Mouse (Mus musculus) embryonic facial prominence, embryonic 14.5 days (tissue): ENCODE data around the gene Rnf212b. TPM values are rescaled to one million over a fixed set of nuclear protein-coding genes. Genes with fewer than 3 reads are reported as not detected.

Experiments used
- ATAC-seq: fragments of 200-750 bp; cut with Nextera tagmentation; 2 replicates; pipeline ENCODE4 v1.8.0; 2017; ENCODE audit warnings: low read depth, moderate number of reproducible peaks, moderate TSS enrichment
- DNase-seq: peaks from one replicate; pipeline ENCODE4 v3.0.0-alpha.2; 2015; ENCODE audit warnings: low spot score
- H3K27ac ChIP-seq: fragments of 300-500 bp; sonication (generic); replicated peaks from 2 replicates; pipeline ENCODE4 v1.5.1; 2014; ENCODE audit warnings: low read depth, mild to moderate bottlenecking, low read length, moderate library complexity
- H3K27me3 ChIP-seq: fragments of 300-500 bp; sonication (generic); replicated peaks from 2 replicates; pipeline ENCODE4 v1.6.1; 2014; ENCODE audit warnings: low read length; ENCODE audit not compliant: control insufficient read depth, insufficient read depth
- H3K36me3 ChIP-seq: fragments of 300-500 bp; sonication (generic); 2 replicates; pipeline ENCODE4 v1.6.1; 2014; ENCODE audit warnings: low read length, mixed read lengths; ENCODE audit not compliant: control insufficient read depth, insufficient read depth
- H3K4me1 ChIP-seq: fragments of 300-500 bp; sonication (generic); 2 replicates; pipeline ENCODE4 v1.6.1; 2014; ENCODE audit warnings: antibody characterized with exemption, low read length; ENCODE audit not compliant: control insufficient read depth, insufficient read depth
- H3K4me2 ChIP-seq: fragments of 300-500 bp; sonication (generic); 2 replicates; pipeline ENCODE4 v1.6.1; 2014; ENCODE audit warnings: low read depth, mild to moderate bottlenecking, low read length, moderate library complexity, mixed read lengths
- H3K4me3 ChIP-seq: fragments of 300-500 bp; sonication (generic); 2 replicates; pipeline ENCODE4 v1.5.1; 2014; ENCODE audit warnings: low read depth, mild to moderate bottlenecking, low read length
- H3K9ac ChIP-seq: fragments of 300-500 bp; sonication (generic); 2 replicates; pipeline ENCODE4 v1.6.1; 2014; ENCODE audit warnings: low read depth, mild to moderate bottlenecking, low read length, moderate library complexity, mixed read lengths
- H3K9me3 ChIP-seq: fragments of 300-500 bp; sonication (generic); 2 replicates; pipeline ENCODE4 v1.6.1; 2016; ENCODE audit warnings: low read length; ENCODE audit not compliant: control insufficient read depth
- WGBS: fragments of 180-500 bp; shearing (Covaris S2); extraction: QIAGEN DNeasy Blood & Tissue Kit; methylation state at CpG from one replicate; pipeline ENCODE4 v1.1.7; 2014; 5-methylcytosine and 5-hydroxymethylcytosine counted together
- polyA plus RNA-seq: library from polyadenylated mRNA; unstranded; fragments of >200 nt; fragmentation: Nextera tagmentation; extraction: Ambion mirVana; gene quantifications from 2 replicates; pipeline ENCODE4 v1.2.1, GENCODE M21; 2014

Rnf212b gene
- polyA plus RNA-seq, 1 experiment from 2014 or later = not detected

GRCm38 (mm10) chr14:54780084-54780483 is 33.9 kb upstream of the Rnf212b start:
- no peak overlapping the region for H3K9ac ChIP-seq
- H3K9me3 ChIP-seq = no peaks in the 10 kb centered on the region
- ATAC-seq (no peak), DNase-seq (no peak)
- H3K27ac ChIP-seq = no peak overlapping the region
- H3K4me1 ChIP-seq = no peaks in the 10 kb centered on the region
- peaks cover 30% of the 10 kb centered on the region for H3K27me3 ChIP-seq
- H3K36me3 ChIP-seq = no peaks in the 10 kb centered on the region
- 0 out of 2 replicates have a peak overlapping the region, but pooled peaks have one; percentile 0 for H3K4me3 ChIP-seq
- H3K4me2 ChIP-seq = 0 out of 2 replicates have a peak overlapping the region, but pooled peaks have one; percentile 10
- 77% methylated on average over 9 of the region's 9 CpGs for WGBS

GRCm38 (mm10) chr14:54780836-54781609 is 32.9 kb upstream of the Rnf212b start:
- Histone ChIP-seq H3K27me3 (peaks cover 30% of the 10 kb centered on the region), H3K9ac (peak overlapping the region; percentile 46), H3K4me2 (peak overlapping the region; percentile 84), H3K27ac (no peak overlapping the region), H3K9me3 (no peaks in the 10 kb centered on the region), H3K4me3 (peak overlapping the region; percentile 45), H3K4me1 (no peaks in the 10 kb centered on the region), H3K36me3 (no peaks in the 10 kb centered on the region)
- ATAC-seq (peak; percentile 74; the same call in 1 of the 2 replicates), DNase-seq (no peak)
- WGBS = 3% methylated on average over 32 of the region's 35 CpGs

DNA sequence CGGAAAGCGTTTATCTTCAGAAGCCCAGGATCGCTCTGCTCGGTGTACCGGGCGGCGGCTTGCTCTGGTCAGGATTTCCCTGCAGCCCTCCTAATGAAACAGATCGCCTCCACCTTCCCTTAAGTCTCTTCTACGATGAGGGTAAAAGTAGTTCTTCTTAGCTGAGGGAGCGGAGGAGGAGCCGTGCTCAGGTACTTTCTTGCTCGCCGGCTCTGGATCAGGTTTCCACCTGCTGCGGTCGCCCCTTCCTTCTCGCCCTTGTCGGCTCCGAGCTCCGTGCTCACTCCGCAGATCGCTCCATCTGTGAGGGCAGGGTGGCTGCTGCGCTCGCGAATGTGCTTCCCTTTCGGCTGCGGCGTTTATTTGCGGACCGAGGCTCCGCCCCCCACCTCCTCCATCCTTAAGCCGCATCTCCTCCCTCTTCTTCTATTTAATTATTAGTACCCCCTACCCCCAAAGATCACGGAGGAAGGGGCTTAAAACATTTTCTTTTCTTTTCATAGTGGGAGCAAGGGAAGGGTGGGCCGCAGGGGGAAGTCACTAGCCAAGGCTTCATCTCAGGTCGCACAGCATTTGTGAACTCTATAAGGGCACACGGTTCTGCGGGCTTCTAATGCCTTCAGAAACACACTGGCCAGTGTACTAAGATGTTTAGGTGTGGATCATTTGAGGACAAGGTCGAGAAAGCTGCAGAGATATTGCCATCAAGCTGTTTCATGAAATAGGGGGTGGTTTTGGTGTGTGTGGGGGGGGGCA is 32.2 kb upstream of the Rnf212b start, which contains the start of gene Slc7a8:
TSS of gene Slc7a8 (minus strand) at position 337 of the 756 bp plus-strand sequence.
- 2% methylated on average over 37 of the region's 37 CpGs for WGBS
- H3K4me2 ChIP-seq = peak within 1 kb of the TSS; percentile 84
- peak within 1 kb of the TSS; percentile 46 for H3K9ac ChIP-seq
- no peaks in the 10 kb centered on the region for H3K9me3 ChIP-seq
- no peak within 1 kb of the TSS for H3K27ac ChIP-seq
- peaks cover 5% of the 10 kb centered on the region; the same call in 1 of the 2 replicates for H3K4me1 ChIP-seq
- H3K36me3 ChIP-seq = no peaks in the 10 kb centered on the region
- peak; percentile 82 for ATAC-seq
- peaks cover 30% of the 10 kb centered on the region for H3K27me3 ChIP-seq
- DNase-seq = peak; percentile 71
- peak within 1 kb of the TSS; percentile 45 for H3K4me3 ChIP-seq

- DNase-seq (no peak), ATAC-seq (no peak)
- 92% methylated on average over 6 of the region's 6 CpGs for WGBS
- peaks cover 6% of the 10 kb centered on the region; the same call in 1 of the 2 replicates for H3K4me1 ChIP-seq
- H3K27me3 ChIP-seq = peaks cover 30% of the 10 kb centered on the region
- H3K27ac ChIP-seq = no peak overlapping the region
- no peaks in the 10 kb centered on the region for H3K9me3 ChIP-seq
- H3K4me2 ChIP-seq = no peak overlapping the region
- no peak overlapping the region for H3K9ac ChIP-seq
- H3K4me3 ChIP-seq = no peak overlapping the region
- H3K36me3 ChIP-seq = no peaks in the 10 kb centered on the region
Observed at GRCm38 (mm10) chr14:54782971-54783370, 31.0 kb upstream of the Rnf212b start.

DNA sequence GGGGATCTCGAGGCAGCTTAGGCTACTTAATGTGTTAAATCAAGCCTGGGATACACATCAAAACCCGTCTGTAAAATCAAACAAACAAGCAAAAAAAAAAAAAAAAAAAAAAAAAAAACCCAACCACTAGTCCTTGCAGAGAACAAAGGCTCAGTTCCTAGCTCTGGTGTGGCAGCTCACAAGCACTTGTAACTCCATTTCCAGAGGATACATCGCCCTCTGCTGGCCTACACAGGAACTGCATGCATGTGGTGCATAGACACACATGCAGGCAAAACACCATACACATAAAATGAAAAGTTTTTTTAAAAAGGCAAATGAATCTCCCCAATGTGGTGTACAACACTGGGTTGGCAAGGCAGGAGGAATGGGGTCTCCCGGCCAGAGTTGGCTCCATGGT is 28.0 kb upstream of the Rnf212b start:
- Histone ChIP-seq H3K9ac (no peak overlapping the region), H3K4me1 (peaks cover 6% of the 10 kb centered on the region; the same call in 1 of the 2 replicates), H3K27me3 (peaks cover 15% of the 10 kb centered on the region; the same call in 1 of the 2 replicates), H3K9me3 (no peaks in the 10 kb centered on the region), H3K4me2 (no peak overlapping the region), H3K36me3 (no peaks in the 10 kb centered on the region), H3K4me3 (no peak overlapping the region), H3K27ac (no peak overlapping the region)
- ATAC-seq (no peak), DNase-seq (peak; percentile 47)
- 52% methylated on average over 4 of the region's 4 CpGs for WGBS

DNA sequence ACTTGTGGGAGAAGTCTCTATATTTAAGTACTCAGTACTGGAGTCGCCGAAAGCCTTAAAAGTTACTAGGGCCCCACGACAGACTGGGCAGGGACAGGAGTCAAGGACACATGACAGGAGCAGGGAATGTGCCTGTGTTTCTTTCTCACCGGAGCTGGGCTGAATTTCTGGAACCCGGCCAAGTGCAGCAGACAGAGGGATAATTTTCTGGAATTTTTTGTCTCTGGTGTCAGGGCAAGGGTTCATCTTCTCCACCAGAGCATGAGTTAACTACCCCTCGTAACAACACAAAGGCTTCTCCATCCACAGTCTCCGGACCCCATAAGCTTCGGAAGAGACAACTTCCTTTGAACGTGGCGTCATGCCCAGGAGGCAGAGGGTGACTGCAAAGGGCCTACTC is 27.5 kb upstream of the Rnf212b start:
- no peak overlapping the region for H3K4me3 ChIP-seq
- DNase-seq = peak; percentile 58
- no peaks in the 10 kb centered on the region for H3K36me3 ChIP-seq
- 41% methylated on average over 10 of the region's 10 CpGs for WGBS
- no peak overlapping the region for H3K9ac ChIP-seq
- ATAC-seq = no peak
- H3K27me3 ChIP-seq = peaks cover 13% of the 10 kb centered on the region; the same call in 1 of the 2 replicates
- peaks cover 6% of the 10 kb centered on the region; the same call in 1 of the 2 replicates for H3K4me1 ChIP-seq
- no peak overlapping the region for H3K27ac ChIP-seq
- 0 out of 2 replicates have a peak overlapping the region, but pooled peaks have one; percentile 6 for H3K4me2 ChIP-seq
- no peaks in the 10 kb centered on the region for H3K9me3 ChIP-seq

GRCm38 (mm10) chr14:54787226-54787625 is 26.7 kb upstream of the Rnf212b start:
- H3K9me3 ChIP-seq = no peaks in the 10 kb centered on the region
- H3K4me3 ChIP-seq = no peak overlapping the region
- H3K4me1 ChIP-seq = peaks cover 6% of the 10 kb centered on the region; the same call in 1 of the 2 replicates
- H3K27me3 ChIP-seq = peaks cover 7% of the 10 kb centered on the region; the same call in 1 of the 2 replicates
- WGBS = 50% methylated on average over 4 of the region's 4 CpGs
- H3K36me3 ChIP-seq = no peaks in the 10 kb centered on the region
- no peak overlapping the region for H3K9ac ChIP-seq
- ATAC-seq (no peak), DNase-seq (no peak)
- H3K4me2 ChIP-seq = no peak overlapping the region
- no peak overlapping the region for H3K27ac ChIP-seq

DNA sequence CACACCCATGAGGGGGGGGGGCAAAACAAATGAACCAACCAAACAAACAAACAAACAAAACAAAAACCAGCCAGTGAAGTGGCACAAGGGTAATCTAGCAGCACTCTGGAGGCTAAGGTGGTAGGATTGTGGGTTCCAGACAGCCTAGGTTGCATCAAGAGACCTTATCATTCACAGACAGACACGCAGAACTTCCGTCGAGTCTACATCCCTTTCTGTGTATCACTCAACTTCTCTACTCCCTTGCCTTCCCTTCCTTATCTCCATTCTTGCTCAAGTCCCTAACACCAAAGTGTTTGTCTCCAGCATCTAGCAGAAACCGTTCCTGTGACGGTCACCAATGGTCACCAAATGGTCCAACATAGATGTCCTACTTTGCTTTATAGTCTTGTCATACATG is 25.7 kb upstream of the Rnf212b start:
- 95% methylated on average over 5 of the region's 5 CpGs for WGBS
- Histone ChIP-seq H3K4me1 (peaks cover 6% of the 10 kb centered on the region; the same call in 1 of the 2 replicates), H3K36me3 (no peaks in the 10 kb centered on the region), H3K27ac (no peak overlapping the region), H3K9me3 (no peaks in the 10 kb centered on the region), H3K4me3 (no peak overlapping the region), H3K27me3 (no peaks in the 10 kb centered on the region), H3K4me2 (no peak overlapping the region), H3K9ac (no peak overlapping the region)
- ATAC-seq = no peak
- no peak for DNase-seq
